Mouse (Mus musculus): ENCODE measurements around the gene Pros1.

- TF ChIP-seq CTCF (IDR thresholded peaks at IDR 0.05; ENCODE audit: low read depth) (peak; percentile 35; the same call in 1 of the 2 replicates), EP300 (IDR thresholded peaks at IDR 0.05; ENCODE audit: low read depth) (no peak)
These were observed 3.9 kb downstream of the Pros1 start for GRCm38 (mm10) chr16:62858018-62858417.

All from heart, postnatal 0 days (tissue).